Mouse (Mus musculus): Measurements from ENCODE around the gene Guca2a.

- no peak for TF ChIP-seq GATA1 (IDR thresholded peaks at IDR 0.05; ENCODE audit: borderline replicate concordance, low read length)
- no peak for TF ChIP-seq FLI1 (IDR thresholded peaks at IDR 0.05; ENCODE audit: low read length)
Observed at GRCm38 (mm10) chr4:119590027-119590426, 47.5 kb upstream of the Guca2a start.

Measured in megakaryocyte, embryonic 14.5 days (primary cell).